Mouse (Mus musculus): ENCODE data around the gene Nav2.

The Nav2 gene

DNA sequence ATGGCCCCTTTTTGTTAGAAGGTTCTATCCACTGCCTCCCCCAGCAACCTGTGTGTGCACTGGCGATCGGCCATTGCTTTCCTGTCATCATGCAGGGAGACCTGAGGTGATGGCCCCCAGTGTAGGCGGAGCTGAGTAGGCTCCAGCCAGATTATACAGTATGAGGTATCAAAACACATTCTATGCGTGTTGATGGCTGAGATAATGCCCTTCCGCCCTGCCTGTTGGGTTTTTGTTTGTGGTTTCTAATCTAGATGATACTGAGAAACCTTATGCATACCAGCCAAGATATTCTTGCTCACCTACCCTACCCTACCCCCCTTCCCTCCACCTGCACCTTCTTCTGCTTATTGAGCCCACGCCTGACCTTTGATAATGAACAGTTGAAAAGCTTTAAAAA, 291.8 kb downstream of the Nav2 start:
- in situ Hi-C loops (cut with MboI; ENCODE audit: low pct_unique_long_range_greater_than_20kb in 1 of 2, low sequenced_read_pairs in 2 of 2, unreplicated experiment in 1 of 2) = no loop called here

DNA sequence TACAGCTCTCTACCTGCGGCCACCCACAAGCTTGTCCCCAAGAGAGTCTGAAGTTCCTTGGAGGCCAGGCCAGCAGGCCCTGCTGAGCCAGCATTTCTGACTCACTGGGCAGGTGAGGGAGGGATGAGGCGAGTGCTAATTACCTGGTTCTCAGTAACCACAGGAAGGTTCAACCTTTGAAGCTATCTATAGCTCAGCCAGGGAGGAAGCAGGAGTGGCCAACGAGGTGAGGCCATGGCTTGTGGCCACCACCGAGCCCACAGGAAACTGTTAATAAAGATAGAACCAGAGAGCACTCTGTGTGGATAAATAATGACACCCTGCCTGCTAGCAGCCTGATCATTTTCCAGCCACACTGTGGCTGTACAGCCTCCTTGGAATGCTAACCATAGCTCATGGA, 294.5 kb downstream of the Nav2 start:
- in situ Hi-C loops (cut with MboI; ENCODE audit: low pct_unique_long_range_greater_than_20kb in 1 of 2, low sequenced_read_pairs in 2 of 2, unreplicated experiment in 1 of 2) = no loop called here

- in situ Hi-C loops (cut with MboI; ENCODE audit: low pct_unique_long_range_greater_than_20kb in 1 of 2, low sequenced_read_pairs in 2 of 2, unreplicated experiment in 1 of 2) = no loop called here
Measured at GRCm38 (mm10) chr7:49204856-49205255, 296.3 kb downstream of the Nav2 start.

DNA sequence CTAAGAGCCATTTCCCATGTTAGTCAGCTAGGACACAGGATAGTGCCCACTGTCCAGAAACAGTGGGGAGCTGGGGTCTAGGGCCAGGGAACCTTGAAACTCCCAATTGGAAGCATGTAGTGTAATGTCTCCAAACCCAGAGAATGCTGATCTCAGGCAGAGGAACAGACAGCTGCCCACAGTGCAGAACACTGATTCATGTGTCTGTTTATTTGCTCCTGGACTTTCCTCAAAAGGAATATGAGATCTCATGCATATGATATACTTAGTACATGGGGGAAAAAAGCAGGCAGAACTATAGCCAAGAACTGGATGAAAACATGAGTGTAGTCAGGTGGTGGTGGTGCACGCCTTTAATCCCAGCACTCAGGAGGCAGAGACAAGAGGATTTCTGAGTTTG, 297.0 kb downstream of the Nav2 start:
- in situ Hi-C loops (cut with MboI; ENCODE audit: low pct_unique_long_range_greater_than_20kb in 1 of 2, low sequenced_read_pairs in 2 of 2, unreplicated experiment in 1 of 2) = no loop called here

DNA sequence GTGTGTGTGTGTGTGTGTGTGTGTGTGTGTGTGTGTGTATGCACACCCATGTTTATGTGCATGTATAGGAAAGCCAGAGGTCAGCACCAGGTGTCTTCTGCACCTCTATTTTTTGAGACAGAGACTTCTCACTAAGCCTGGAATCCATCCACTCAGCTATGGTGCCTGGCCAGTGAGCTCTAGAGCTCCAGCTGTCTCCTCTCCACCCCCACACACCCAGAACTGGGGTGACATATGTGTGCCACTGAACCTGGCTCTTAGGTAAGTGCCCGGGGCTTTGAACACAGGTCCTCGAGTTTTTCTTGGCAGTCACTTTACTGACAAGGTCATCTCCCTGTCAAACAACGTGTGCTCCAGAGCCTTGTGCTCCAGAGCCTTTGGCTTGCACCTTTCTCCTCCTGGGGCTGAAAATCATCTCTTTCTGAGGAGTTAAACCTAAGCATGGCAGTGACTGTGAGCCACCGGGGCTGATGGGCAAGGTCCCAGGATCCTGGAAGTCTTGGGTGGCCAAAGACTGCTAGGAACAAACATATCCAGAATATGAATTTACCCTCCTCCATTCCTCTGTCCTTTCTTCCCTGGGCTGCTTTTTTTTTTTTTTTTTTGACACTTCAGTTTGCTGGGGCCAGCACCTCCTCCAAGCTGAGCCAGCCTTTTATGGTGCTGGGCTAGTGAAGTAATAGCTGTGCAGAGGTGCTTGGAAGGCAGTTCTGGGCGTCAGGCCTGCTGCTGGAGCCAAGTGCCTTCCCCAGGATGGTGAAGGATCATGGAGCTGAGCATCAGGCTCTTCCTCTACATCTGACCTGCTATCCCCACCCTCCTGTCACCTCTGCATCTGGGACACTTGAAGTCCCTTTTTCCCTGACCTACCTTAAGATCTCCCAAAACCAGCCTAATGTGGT, 298.5 kb downstream of the Nav2 start:
- in situ Hi-C loops (cut with MboI; ENCODE audit: low pct_unique_long_range_greater_than_20kb in 1 of 2, low sequenced_read_pairs in 2 of 2, unreplicated experiment in 1 of 2) = no loop called here

GRCm38 (mm10) chr7:49209526-49209925, 301.0 kb downstream of the Nav2 start:
- in situ Hi-C loops (cut with MboI; ENCODE audit: low pct_unique_long_range_greater_than_20kb in 1 of 2, low sequenced_read_pairs in 2 of 2, unreplicated experiment in 1 of 2) = no loop called here

- in situ Hi-C loops (cut with MboI; ENCODE audit: low pct_unique_long_range_greater_than_20kb in 1 of 2, low sequenced_read_pairs in 2 of 2, unreplicated experiment in 1 of 2) = no loop called here
Measured at GRCm38 (mm10) chr7:49210721-49211120, 302.2 kb downstream of the Nav2 start.

DNA sequence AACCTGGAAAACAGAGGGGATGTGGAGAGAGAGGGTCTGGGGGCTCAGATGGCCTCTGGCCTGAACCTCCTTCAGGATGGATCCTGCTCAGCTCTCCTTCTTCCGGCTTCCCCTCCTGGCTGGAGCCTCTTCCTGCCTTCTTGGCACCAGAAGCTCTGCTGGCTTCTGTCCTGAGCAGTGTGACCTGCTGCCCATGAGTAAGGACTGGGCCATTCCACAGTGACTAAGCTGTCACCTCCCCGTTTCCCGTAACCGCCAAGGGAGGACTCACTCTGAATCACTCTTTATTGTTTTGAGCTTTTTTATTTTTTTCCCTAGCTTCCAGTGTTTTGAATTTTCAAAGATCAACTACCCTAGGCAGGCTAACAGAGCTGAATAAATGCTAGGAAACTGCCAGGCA, 304.5 kb downstream of the Nav2 start:
- in situ Hi-C loops (cut with MboI; ENCODE audit: low pct_unique_long_range_greater_than_20kb in 1 of 2, low sequenced_read_pairs in 2 of 2, unreplicated experiment in 1 of 2) = no loop called here

- in situ Hi-C loops (cut with MboI; ENCODE audit: low pct_unique_long_range_greater_than_20kb in 1 of 2, low sequenced_read_pairs in 2 of 2, unreplicated experiment in 1 of 2) = no loop called here
Measured at GRCm38 (mm10) chr7:49217786-49218185, 309.3 kb downstream of the Nav2 start.

DNA sequence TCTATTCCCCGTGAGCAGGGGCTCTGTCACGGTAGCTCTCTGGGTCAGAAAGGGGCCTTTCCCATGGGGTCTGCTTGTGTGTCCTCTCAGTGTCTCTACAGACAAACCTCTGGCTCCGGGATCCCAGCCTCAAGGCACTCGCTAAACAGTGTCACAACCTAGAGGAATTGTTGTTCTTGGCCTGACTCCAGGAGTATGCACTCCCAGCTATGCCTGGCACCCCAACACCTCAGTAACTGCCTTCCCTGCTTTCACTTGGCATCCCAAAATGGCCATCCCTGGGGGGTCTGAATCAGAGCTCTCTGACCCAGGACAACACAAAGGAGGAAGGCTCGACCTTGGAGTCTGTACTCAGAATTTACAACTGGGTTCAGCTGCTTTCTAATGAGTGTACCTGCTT, 317.2 kb downstream of the Nav2 start:
- in situ Hi-C loops (cut with MboI; ENCODE audit: low pct_unique_long_range_greater_than_20kb in 1 of 2, low sequenced_read_pairs in 2 of 2, unreplicated experiment in 1 of 2) = no loop called here

- in situ Hi-C loops (cut with MboI; ENCODE audit: low pct_unique_long_range_greater_than_20kb in 1 of 2, low sequenced_read_pairs in 2 of 2, unreplicated experiment in 1 of 2) = no loop called here
Measured at GRCm38 (mm10) chr7:49232969-49233368, 324.5 kb downstream of the Nav2 start.

DNA sequence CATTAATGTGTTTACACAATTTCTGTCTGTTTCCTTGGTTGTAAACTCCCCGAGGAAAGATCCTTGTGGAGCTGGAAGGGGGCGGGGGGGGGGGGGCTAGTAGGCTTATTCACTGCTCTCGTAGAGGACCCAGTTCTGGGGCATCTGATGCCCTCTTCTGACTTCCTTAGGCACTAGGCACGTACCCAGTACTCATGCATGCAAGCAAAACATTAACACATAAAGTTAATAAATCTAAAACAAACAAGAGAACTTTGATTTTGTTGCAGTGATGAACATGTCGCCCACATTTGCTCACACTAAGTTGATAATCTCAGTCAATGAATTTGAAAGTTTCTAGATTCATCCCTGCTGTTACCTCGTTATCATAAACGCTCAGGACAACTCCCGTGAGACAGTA, 325.8 kb downstream of the Nav2 start:
- in situ Hi-C loops (cut with MboI; ENCODE audit: low pct_unique_long_range_greater_than_20kb in 1 of 2, low sequenced_read_pairs in 2 of 2, unreplicated experiment in 1 of 2) = no loop called here

DNA sequence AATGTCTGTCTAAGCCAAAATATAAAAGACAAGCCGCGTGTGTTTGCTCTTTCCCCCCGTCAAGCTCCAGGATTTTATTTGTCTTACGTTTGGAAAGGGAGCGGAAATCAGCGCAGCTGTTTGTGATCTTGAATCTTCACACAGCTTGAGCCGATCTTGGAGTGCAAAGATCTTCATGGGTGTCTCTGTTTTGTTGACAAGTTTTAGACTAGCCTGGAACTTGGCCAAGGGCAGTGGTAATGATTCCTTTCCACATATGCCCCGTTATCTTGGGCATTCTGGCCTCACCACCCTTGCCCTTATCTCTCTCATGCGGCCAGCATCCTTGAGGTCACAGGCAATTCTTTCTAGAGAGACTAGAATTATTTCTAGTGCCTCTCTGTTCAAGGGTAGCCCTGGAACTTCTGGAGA, 326.8 kb downstream of the Nav2 start:
- in situ Hi-C loops (cut with MboI; ENCODE audit: low pct_unique_long_range_greater_than_20kb in 1 of 2, low sequenced_read_pairs in 2 of 2, unreplicated experiment in 1 of 2) = no loop called here

- in situ Hi-C loops (cut with MboI; ENCODE audit: low pct_unique_long_range_greater_than_20kb in 1 of 2, low sequenced_read_pairs in 2 of 2, unreplicated experiment in 1 of 2) = no loop called here
Measured at GRCm38 (mm10) chr7:49235821-49236220, 327.3 kb downstream of the Nav2 start.

- in situ Hi-C loops (cut with MboI; ENCODE audit: low pct_unique_long_range_greater_than_20kb in 1 of 2, low sequenced_read_pairs in 2 of 2, unreplicated experiment in 1 of 2) = no loop called here
Measured at GRCm38 (mm10) chr7:49240461-49240860, 331.9 kb downstream of the Nav2 start.

- in situ Hi-C loops (cut with MboI; ENCODE audit: low pct_unique_long_range_greater_than_20kb in 1 of 2, low sequenced_read_pairs in 2 of 2, unreplicated experiment in 1 of 2) = no loop called here
Measured at GRCm38 (mm10) chr7:49241229-49241751, 332.8 kb downstream of the Nav2 start.

- in situ Hi-C loops (cut with MboI; ENCODE audit: low pct_unique_long_range_greater_than_20kb in 1 of 2, low sequenced_read_pairs in 2 of 2, unreplicated experiment in 1 of 2) = no loop called here
Measured at GRCm38 (mm10) chr7:49242261-49242660, 333.7 kb downstream of the Nav2 start.

DNA sequence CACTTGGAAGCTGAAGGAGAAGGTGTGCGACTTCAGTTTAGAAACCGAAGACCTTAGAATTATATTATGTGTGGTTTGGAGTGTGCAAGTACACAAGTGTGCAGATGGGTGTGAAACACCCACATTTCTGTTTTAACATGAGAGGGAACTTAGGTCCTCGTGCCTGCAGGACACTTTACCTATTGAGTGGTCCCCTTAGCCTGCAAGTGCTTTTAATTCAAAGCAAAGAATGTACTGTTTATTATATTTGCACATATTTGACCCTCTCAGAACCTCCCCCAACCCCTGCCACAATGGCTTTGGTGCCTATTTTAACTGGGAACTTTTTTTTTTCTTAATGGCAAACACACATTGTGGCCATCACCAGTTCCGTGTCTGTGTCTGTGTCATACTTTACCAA, 334.6 kb downstream of the Nav2 start:
- in situ Hi-C loops (cut with MboI; ENCODE audit: low pct_unique_long_range_greater_than_20kb in 1 of 2, low sequenced_read_pairs in 2 of 2, unreplicated experiment in 1 of 2) = no loop called here

- in situ Hi-C loops (cut with MboI; ENCODE audit: low pct_unique_long_range_greater_than_20kb in 1 of 2, low sequenced_read_pairs in 2 of 2, unreplicated experiment in 1 of 2) = no loop called here
Measured at GRCm38 (mm10) chr7:49245537-49246239, 337.2 kb downstream of the Nav2 start.

GRCm38 (mm10) chr7:49246240-49246578, 337.7 kb downstream of the Nav2 start:
- in situ Hi-C loops (cut with MboI; ENCODE audit: low pct_unique_long_range_greater_than_20kb in 1 of 2, low sequenced_read_pairs in 2 of 2, unreplicated experiment in 1 of 2) = no loop called here

All from mouse embryonic stem cell (cell line).